Mouse (Mus musculus): ENCODE results near the gene Pdlim5. TPM values are rescaled to one million over a fixed set of nuclear protein-coding genes. Genes with fewer than 3 reads are reported as not detected.
A peak's percentile ranks its signal among the peaks of the same experiment; 100 is the strongest.

The Pdlim5 gene
- polyA plus RNA-seq, 1 experiment from 2014 or later = 51.4 TPM

DNA sequence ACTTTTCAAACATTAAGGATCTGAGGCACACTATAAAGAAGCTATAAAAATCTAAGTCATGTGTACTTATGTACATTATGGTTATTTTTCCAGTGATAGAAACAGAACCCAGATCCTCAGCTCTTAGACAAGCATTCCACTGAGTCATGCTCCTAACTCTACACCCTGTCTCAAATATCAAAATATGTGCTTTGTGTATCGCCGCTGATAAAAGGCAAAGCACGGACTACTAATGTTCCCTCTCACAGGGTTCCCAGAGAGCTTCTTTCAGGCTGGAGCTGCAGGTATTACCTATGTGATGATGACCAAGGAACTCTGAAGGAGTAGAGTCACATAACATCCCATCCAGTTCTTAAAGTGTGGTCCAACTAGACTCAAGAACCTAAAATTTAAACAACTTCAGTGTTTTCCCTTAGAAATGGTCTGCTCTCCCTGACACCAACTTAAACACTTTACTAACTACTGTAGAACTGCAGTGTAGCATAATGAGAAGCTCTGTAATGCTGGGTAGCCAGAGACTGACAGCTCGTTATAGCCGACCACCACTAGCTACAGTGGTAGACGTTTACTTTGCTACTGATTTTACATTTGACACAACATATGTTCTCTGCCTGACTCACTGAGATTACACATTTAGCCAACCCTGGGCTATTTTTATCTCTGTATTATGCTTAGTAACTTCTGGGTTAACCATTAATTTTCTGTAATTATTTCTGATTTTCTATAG, 115.0 kb downstream of the Pdlim5 start:
- H3K9me3 ChIP-seq (ENCODE audit: control insufficient read depth, low read length) = no peaks in the 10 kb centered on the region
- H3K9ac ChIP-seq (ENCODE audit: low read depth, low read length) = no peak overlapping the region
- H3K4me2 ChIP-seq (replicated peaks; ENCODE audit: low read depth, low read length) = no peak overlapping the region
- no peak overlapping the region for H3K4me3 ChIP-seq (ENCODE audit: low read length)
- WGBS = 70% methylated on average over 6 of the region's 6 CpGs
- peak; percentile 55; the same call in 1 of the 2 replicates for ATAC-seq (ENCODE audit: low FRiP score, low TSS enrichment)
- H3K36me3 ChIP-seq (ENCODE audit: control insufficient read depth, insufficient read depth, low read length) = no peaks in the 10 kb centered on the region
- no peaks in the 10 kb centered on the region for H3K27me3 ChIP-seq (ENCODE audit: control insufficient read depth, insufficient read depth, low read length)
- no peak overlapping the region for H3K27ac ChIP-seq (ENCODE audit: low read depth, low read length)
- no peaks in the 10 kb centered on the region for H3K4me1 ChIP-seq (ENCODE audit: control insufficient read depth, insufficient read depth, low read length)

DNA sequence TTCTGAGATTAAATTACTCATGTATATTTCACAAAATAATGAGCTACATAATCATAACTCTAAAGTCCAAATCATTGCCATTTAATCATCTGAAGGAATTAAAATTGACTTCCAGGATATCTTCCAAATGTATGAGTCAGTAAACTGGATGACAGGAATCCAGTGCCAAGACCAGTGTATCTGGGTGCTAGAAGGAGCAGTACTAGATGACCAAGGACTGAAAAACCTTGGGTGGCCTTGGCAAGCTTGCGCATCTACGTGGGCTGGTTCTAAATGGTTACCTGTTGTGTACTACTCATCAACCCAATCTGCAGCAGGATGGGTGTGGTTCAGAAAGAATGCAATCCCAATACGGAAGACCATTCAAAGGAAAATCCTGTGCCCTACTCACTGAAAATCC, 116.5 kb downstream of the Pdlim5 start:
- 95% methylated on average over 3 of the region's 3 CpGs for WGBS
- ATAC-seq (ENCODE audit: low FRiP score, low TSS enrichment) = no peak
- H3K4me2 ChIP-seq (replicated peaks; ENCODE audit: low read depth, low read length) = no peak overlapping the region
- H3K4me1 ChIP-seq (ENCODE audit: control insufficient read depth, insufficient read depth, low read length) = no peaks in the 10 kb centered on the region
- no peak overlapping the region for H3K4me3 ChIP-seq (ENCODE audit: low read length)
- no peak overlapping the region for H3K9ac ChIP-seq (ENCODE audit: low read depth, low read length)
- H3K27ac ChIP-seq (ENCODE audit: low read depth, low read length) = no peak overlapping the region
- H3K27me3 ChIP-seq (ENCODE audit: control insufficient read depth, insufficient read depth, low read length) = no peaks in the 10 kb centered on the region
- H3K9me3 ChIP-seq (ENCODE audit: control insufficient read depth, low read length) = no peaks in the 10 kb centered on the region
- H3K36me3 ChIP-seq (ENCODE audit: control insufficient read depth, insufficient read depth, low read length) = no peaks in the 10 kb centered on the region

DNA sequence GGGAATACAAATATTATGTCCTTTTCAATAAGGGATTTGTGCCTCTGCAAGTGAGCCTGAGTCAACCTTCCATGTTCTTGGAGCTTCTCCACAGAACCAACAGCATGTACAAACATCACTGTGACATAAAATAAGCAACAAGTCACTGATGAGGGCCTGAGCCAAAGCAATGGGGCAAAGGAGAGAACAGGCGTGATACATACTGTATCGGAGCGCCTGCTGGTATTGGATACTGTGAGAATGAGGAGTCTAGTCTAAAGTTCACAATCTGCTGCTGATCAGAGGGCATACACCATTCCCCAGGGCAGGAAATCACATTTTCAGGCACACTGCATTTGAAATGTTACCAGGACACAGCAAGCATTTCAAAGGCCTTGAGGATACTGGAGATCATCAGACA, 119.0 kb downstream of the Pdlim5 start:
- Histone ChIP-seq H3K4me1 (ENCODE audit: control insufficient read depth, insufficient read depth, low read length) (no peaks in the 10 kb centered on the region), H3K36me3 (ENCODE audit: control insufficient read depth, insufficient read depth, low read length) (no peaks in the 10 kb centered on the region), H3K27ac (ENCODE audit: low read depth, low read length) (no peak overlapping the region), H3K9me3 (ENCODE audit: control insufficient read depth, low read length) (no peaks in the 10 kb centered on the region), H3K4me3 (ENCODE audit: low read length) (no peak overlapping the region), H3K9ac (ENCODE audit: low read depth, low read length) (no peak overlapping the region), H3K27me3 (ENCODE audit: control insufficient read depth, insufficient read depth, low read length) (no peaks in the 10 kb centered on the region), H3K4me2 (replicated peaks; ENCODE audit: low read depth, low read length) (no peak overlapping the region)
- 91% methylated on average over 3 of the region's 3 CpGs for whole genome bisulfite sequencing
- ATAC-seq (ENCODE audit: low FRiP score, low TSS enrichment) = no peak

DNA sequence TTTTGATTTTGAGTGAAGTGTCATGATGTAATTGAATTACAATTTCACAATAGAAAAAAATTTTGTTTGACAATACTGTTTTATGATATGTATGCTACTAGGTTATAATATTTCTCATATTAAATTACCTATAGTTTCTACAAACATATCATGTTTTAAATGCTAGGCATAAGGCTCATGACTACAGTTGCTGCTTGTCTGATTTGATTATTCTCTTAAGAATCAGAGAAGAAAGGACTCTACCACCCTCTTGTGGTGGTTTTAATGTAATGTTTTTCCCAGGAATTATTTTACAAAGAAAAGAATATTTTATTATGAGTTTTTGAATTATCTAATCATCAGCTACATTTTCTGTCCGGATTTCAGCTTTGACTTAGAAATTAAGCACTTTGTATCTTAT, 120.5 kb downstream of the Pdlim5 start:
- ATAC-seq (ENCODE audit: low FRiP score, low TSS enrichment) = no peak

GRCm38 (mm10) chr3:142274451-142274850, 121.0 kb downstream of the Pdlim5 start:
- no peaks in the 10 kb centered on the region for H3K9me3 ChIP-seq (ENCODE audit: control insufficient read depth, low read length)
- no peaks in the 10 kb centered on the region for H3K27me3 ChIP-seq (ENCODE audit: control insufficient read depth, insufficient read depth, low read length)
- no peak for ATAC-seq (ENCODE audit: low FRiP score, low TSS enrichment)
- H3K36me3 ChIP-seq (ENCODE audit: control insufficient read depth, insufficient read depth, low read length) = no peaks in the 10 kb centered on the region
- no peak overlapping the region for H3K27ac ChIP-seq (ENCODE audit: low read depth, low read length)
- H3K9ac ChIP-seq (ENCODE audit: low read depth, low read length) = no peak overlapping the region
- H3K4me2 ChIP-seq (replicated peaks; ENCODE audit: low read depth, low read length) = no peak overlapping the region
- H3K4me3 ChIP-seq (ENCODE audit: low read length) = no peak overlapping the region
- WGBS = 87% methylated on average over 3 of the region's 3 CpGs
- H3K4me1 ChIP-seq (ENCODE audit: control insufficient read depth, insufficient read depth, low read length) = no peaks in the 10 kb centered on the region

More for the DNA sequence above, 120.5 kb downstream of the Pdlim5 start:
- no peak overlapping the region for H3K4me2 ChIP-seq (replicated peaks; ENCODE audit: low read depth, low read length)
- H3K4me1 ChIP-seq (ENCODE audit: control insufficient read depth, insufficient read depth, low read length) = no peaks in the 10 kb centered on the region
- no peak overlapping the region for H3K27ac ChIP-seq (ENCODE audit: low read depth, low read length)
- H3K9ac ChIP-seq (ENCODE audit: low read depth, low read length) = no peak overlapping the region
- H3K4me3 ChIP-seq (ENCODE audit: low read length) = no peak overlapping the region
- no peaks in the 10 kb centered on the region for H3K9me3 ChIP-seq (ENCODE audit: control insufficient read depth, low read length)
- 4% methylated on average over 1 of the region's 1 CpGs for WGBS
- H3K27me3 ChIP-seq (ENCODE audit: control insufficient read depth, insufficient read depth, low read length) = no peaks in the 10 kb centered on the region
- no peaks in the 10 kb centered on the region for H3K36me3 ChIP-seq (ENCODE audit: control insufficient read depth, insufficient read depth, low read length)

DNA sequence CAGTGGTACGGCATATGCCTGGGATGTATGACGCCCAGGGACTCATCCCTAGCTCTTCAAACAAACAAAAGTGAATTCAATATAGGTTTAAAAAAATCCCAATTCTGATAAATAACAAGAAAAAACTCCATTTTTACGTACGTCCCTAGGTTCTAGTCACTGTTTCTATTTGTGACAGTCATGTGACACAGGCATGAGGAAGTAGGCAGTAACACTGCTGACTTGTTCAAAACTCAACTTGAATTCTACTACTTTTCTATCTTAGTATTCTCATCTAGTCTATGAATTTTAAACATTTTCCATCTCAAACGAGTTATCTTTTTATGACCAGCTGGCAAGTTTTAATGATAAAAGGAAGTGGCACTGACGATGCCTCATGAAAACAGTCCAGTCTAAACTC, 122.2 kb downstream of the Pdlim5 start:
- Histone ChIP-seq H3K4me3 (ENCODE audit: low read length) (no peak overlapping the region), H3K4me1 (ENCODE audit: control insufficient read depth, insufficient read depth, low read length) (no peaks in the 10 kb centered on the region), H3K9me3 (ENCODE audit: control insufficient read depth, low read length) (no peaks in the 10 kb centered on the region), H3K4me2 (replicated peaks; ENCODE audit: low read depth, low read length) (no peak overlapping the region), H3K27me3 (ENCODE audit: control insufficient read depth, insufficient read depth, low read length) (no peaks in the 10 kb centered on the region), H3K9ac (ENCODE audit: low read depth, low read length) (no peak overlapping the region), H3K36me3 (ENCODE audit: control insufficient read depth, insufficient read depth, low read length) (no peaks in the 10 kb centered on the region), H3K27ac (ENCODE audit: low read depth, low read length) (no peak overlapping the region)
- 90% methylated on average over 6 of the region's 6 CpGs for WGBS
- no peak for ATAC-seq (ENCODE audit: low FRiP score, low TSS enrichment)

GRCm38 (mm10) chr3:142256371-142256770, 139.1 kb downstream of the Pdlim5 start:
- Histone ChIP-seq H3K4me3 (ENCODE audit: low read length) (no peak overlapping the region), H3K9ac (ENCODE audit: low read depth, low read length) (no peak overlapping the region), H3K36me3 (ENCODE audit: control insufficient read depth, insufficient read depth, low read length) (no peaks in the 10 kb centered on the region), H3K27me3 (ENCODE audit: control insufficient read depth, insufficient read depth, low read length) (no peaks in the 10 kb centered on the region), H3K4me2 (replicated peaks; ENCODE audit: low read depth, low read length) (no peak overlapping the region), H3K4me1 (ENCODE audit: control insufficient read depth, insufficient read depth, low read length) (0 out of 2 replicates have a peak, but pooled peaks cover 11% of the 10 kb centered on the region), H3K9me3 (ENCODE audit: control insufficient read depth, low read length) (no peaks in the 10 kb centered on the region), H3K27ac (ENCODE audit: low read depth, low read length) (no peak overlapping the region)
- WGBS = 10% methylated on average over 2 of the region's 2 CpGs
- ATAC-seq (ENCODE audit: low FRiP score, low TSS enrichment) = 0 out of 2 replicates have a peak, but pooled peaks have one; percentile 54

DNA sequence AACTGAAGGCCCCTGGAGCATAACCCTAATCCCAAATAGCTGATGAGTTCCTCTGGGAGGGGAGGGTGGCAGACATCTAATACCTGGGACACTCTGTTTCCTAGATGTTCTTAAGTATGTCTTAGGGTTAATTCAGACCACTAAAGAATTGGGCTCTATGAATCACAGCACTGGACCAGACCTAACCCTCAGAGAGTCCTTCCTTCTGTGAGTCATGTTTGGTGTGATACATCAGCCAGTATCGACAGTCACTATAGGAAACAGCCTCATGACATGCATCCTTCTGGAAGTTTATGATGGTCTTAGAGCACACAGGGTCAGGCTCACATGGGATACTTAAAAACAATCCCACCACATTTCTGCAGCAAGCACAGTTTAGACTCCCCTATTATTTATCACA, 143.4 kb downstream of the Pdlim5 start:
- no peak overlapping the region for H3K4me3 ChIP-seq (ENCODE audit: low read length)
- no peak overlapping the region for H3K4me2 ChIP-seq (replicated peaks; ENCODE audit: low read depth, low read length)
- no peaks in the 10 kb centered on the region for H3K9me3 ChIP-seq (ENCODE audit: control insufficient read depth, low read length)
- 68% methylated on average over 1 of the region's 1 CpGs for WGBS
- H3K27ac ChIP-seq (ENCODE audit: low read depth, low read length) = no peak overlapping the region
- 0 out of 2 replicates have a peak, but pooled peaks cover 11% of the 10 kb centered on the region for H3K4me1 ChIP-seq (ENCODE audit: control insufficient read depth, insufficient read depth, low read length)
- H3K36me3 ChIP-seq (ENCODE audit: control insufficient read depth, insufficient read depth, low read length) = peaks cover 3% of the 10 kb centered on the region; the same call in 1 of the 2 replicates
- no peak for ATAC-seq (ENCODE audit: low FRiP score, low TSS enrichment)
- no peaks in the 10 kb centered on the region for H3K27me3 ChIP-seq (ENCODE audit: control insufficient read depth, insufficient read depth, low read length)
- no peak overlapping the region for H3K9ac ChIP-seq (ENCODE audit: low read depth, low read length)

DNA sequence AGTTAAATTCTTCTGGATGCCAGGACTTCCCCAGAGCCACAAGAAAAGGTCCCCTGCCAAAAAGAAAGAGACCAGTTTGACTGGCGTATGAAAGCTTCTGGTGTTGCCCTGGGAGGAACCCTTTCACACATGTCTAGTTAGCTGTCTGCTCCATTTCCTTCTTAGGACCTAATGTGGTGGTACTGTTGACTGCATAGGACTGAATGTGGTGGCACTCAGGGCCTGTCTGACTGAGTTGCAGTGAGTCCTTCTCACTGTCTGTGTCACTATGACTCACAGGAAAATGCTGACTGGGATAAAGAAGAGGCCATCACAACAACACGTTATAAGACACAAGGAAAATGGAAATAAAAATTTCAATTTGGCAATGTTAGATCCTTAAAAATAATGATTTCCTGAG, 146.0 kb downstream of the Pdlim5 start:
- Histone ChIP-seq H3K9ac (ENCODE audit: low read depth, low read length) (no peak overlapping the region), H3K36me3 (ENCODE audit: control insufficient read depth, insufficient read depth, low read length) (peaks cover 3% of the 10 kb centered on the region; the same call in 1 of the 2 replicates), H3K4me1 (ENCODE audit: control insufficient read depth, insufficient read depth, low read length) (0 out of 2 replicates have a peak, but pooled peaks cover 11% of the 10 kb centered on the region), H3K9me3 (ENCODE audit: control insufficient read depth, low read length) (no peaks in the 10 kb centered on the region), H3K4me2 (replicated peaks; ENCODE audit: low read depth, low read length) (no peak overlapping the region), H3K27ac (ENCODE audit: low read depth, low read length) (no peak overlapping the region), H3K27me3 (ENCODE audit: control insufficient read depth, insufficient read depth, low read length) (no peaks in the 10 kb centered on the region), H3K4me3 (ENCODE audit: low read length) (no peak overlapping the region)
- WGBS = 90% methylated on average over 2 of the region's 2 CpGs
- no peak for ATAC-seq (ENCODE audit: low FRiP score, low TSS enrichment)

Data from kidney, embryonic 14.5 days (tissue).